Mouse (Mus musculus): ENCODE results near the gene Zfp575.

GRCm38 (mm10) chr7:24619671-24620397 lies 32.4 kb upstream of the Zfp575 start:
- no peak for TF ChIP-seq HCFC1 (IDR thresholded peaks at IDR 0.05; ENCODE audit: borderline replicate concordance, insufficient read depth, low read length)
- no peak for TF ChIP-seq ZC3H11A (IDR thresholded peaks at IDR 0.05; ENCODE audit: borderline replicate concordance, low read depth, low read length)
- TF ChIP-seq MAFK (IDR thresholded peaks at IDR 0.05; ENCODE audit: insufficient read depth, low read depth, low read length), result no peak
- no peak for TF ChIP-seq ZNF384 (IDR thresholded peaks at IDR 0.05; ENCODE audit: low read depth, low read length)

All from ES-E14 (cell line).